Mouse (Mus musculus) CH12.LX (cell line): Measurements from ENCODE around the gene Tbc1d16. TPM values are rescaled to one million over a fixed set of nuclear protein-coding genes. Genes with fewer than 3 reads are reported as not detected.

ENCODE experiments used
- DNase-seq: peaks from one replicate; pipeline ENCODE4 v3.0.0-alpha.2; 2013; ENCODE audit errors: extremely low read depth
- H3K27ac ChIP-seq: 2 replicates; pipeline ENCODE4 v1.5.1; 2012; ENCODE audit warnings: low read depth, mild to moderate bottlenecking, control low read depth, moderate library complexity; ENCODE audit not compliant: insufficient read depth
- H3K27me3 ChIP-seq: replicated peaks from 2 replicates; pipeline ENCODE3; 2012; ENCODE audit warnings: inconsistent platforms
- H3K36me3 ChIP-seq, 2 experiments: replicated peaks in 1 of 2; 2 replicates each; pipeline versions ENCODE3 to v1.6.1; 2012; ENCODE audit warnings: inconsistent platforms in 1 of 2, low read length in 1 of 2, mild to moderate bottlenecking in 1 of 2, mixed read lengths in 1 of 2, moderate library complexity in 1 of 2; ENCODE audit not compliant: control insufficient read depth in 1 of 2, insufficient read depth in 1 of 2
- H3K4me1 ChIP-seq, 2 experiments: 2 replicates each; pipeline ENCODE4 v1.6.1; 2012; ENCODE audit warnings: inconsistent platforms in 1 of 2, moderate library complexity in 1 of 2; ENCODE audit not compliant: insufficient read depth in 2 of 2, control insufficient read depth in 1 of 2
- H3K4me2 ChIP-seq: 2 replicates; pipeline ENCODE4 v1.6.1; 2012; ENCODE audit warnings: low read depth, mild to moderate bottlenecking, control low read depth; ENCODE audit not compliant: poor library complexity, insufficient read depth, severe bottlenecking
- H3K4me3 ChIP-seq, 3 experiments: fragments of 150-350 bp in 1 of 3; sonication (generic) in 1 of 3; replicated peaks in 1 of 3; 2 replicates each; pipeline versions ENCODE3 to v1.5.1; 2011 to 2012; ENCODE audit warnings: low read depth in 2 of 3, low read length in 2 of 3, mild to moderate bottlenecking in 2 of 3, moderate library complexity in 2 of 3, control low read depth in 1 of 3, improper control_type of control experiment in 1 of 3, inconsistent platforms in 1 of 3, mixed read lengths in 1 of 3; ENCODE audit not compliant: poor library complexity in 1 of 3
- H3K79me2 ChIP-seq: replicated peaks from 2 replicates; pipeline ENCODE4 v1.6.1; 2012; ENCODE audit warnings: mild to moderate bottlenecking, moderate library complexity; ENCODE audit not compliant: control insufficient read depth, poor library complexity, insufficient read depth, severe bottlenecking; ENCODE audit errors: extremely low read depth
- H3K9ac ChIP-seq: 2 replicates; pipeline ENCODE4 v1.6.1; 2012; ENCODE audit warnings: low read depth, mild to moderate bottlenecking, control low read depth, moderate library complexity; ENCODE audit not compliant: insufficient read depth
- H3K9me3 ChIP-seq: replicated peaks from 2 replicates; pipeline ENCODE3; 2012; ENCODE audit warnings: low read length, inconsistent platforms, mixed read lengths
- CTCF ChIP-seq, 2 experiments: IDR thresholded peaks in 1 of 2; conservative IDR thresholded peaks in 1 of 2; 2 replicates each; pipeline ENCODE4 v1.5.1; 2011 to 2012; ENCODE audit warnings: low read depth in 2 of 2, low read length in 2 of 2, improper control_type of control experiment in 1 of 2, inconsistent platforms in 1 of 2, mild to moderate bottlenecking in 1 of 2, moderate library complexity in 1 of 2
- E2F4 ChIP-seq: IDR thresholded peaks from 2 replicates; pipeline ENCODE4 v1.6.1; 2011; ENCODE audit warnings: low read depth, low read length, improper control_type of control experiment; ENCODE audit not compliant: insufficient replicate concordance
- ELF1 ChIP-seq: IDR thresholded peaks from 2 replicates; pipeline ENCODE4 v1.6.1; 2014; ENCODE audit warnings: low read depth, mild to moderate bottlenecking, inconsistent platforms, low read length, improper control_type of control experiment
- EP300 ChIP-seq: IDR thresholded peaks from 2 replicates; pipeline ENCODE4 v1.6.1; 2011; ENCODE audit warnings: low read length, improper control_type of control experiment
- GABPA ChIP-seq: IDR thresholded peaks from 2 replicates; pipeline ENCODE4 v1.6.1; 2012; ENCODE audit warnings: low read depth, low read length, improper control_type of control experiment, inconsistent platforms; ENCODE audit not compliant: insufficient replicate concordance
- HCFC1 ChIP-seq: IDR thresholded peaks from 2 replicates; pipeline ENCODE4 v1.6.1; 2012; ENCODE audit warnings: low read depth, mild to moderate bottlenecking, inconsistent platforms, low read length, improper control_type of control experiment
- MAX ChIP-seq: IDR thresholded peaks from 2 replicates; pipeline ENCODE4 v1.6.1; 2011; ENCODE audit warnings: low read length, improper control_type of control experiment
- MAZ ChIP-seq: IDR thresholded peaks from 2 replicates; pipeline ENCODE4 v1.6.1; 2012; ENCODE audit warnings: low read depth, mild to moderate bottlenecking, inconsistent platforms, low read length, improper control_type of control experiment, moderate library complexity
- MYC ChIP-seq: IDR thresholded peaks from 2 replicates; pipeline ENCODE4 v1.6.1; 2011; ENCODE audit warnings: low read depth, mild to moderate bottlenecking, improper control_type of control experiment, low read length
- NRF1 ChIP-seq: IDR thresholded peaks from 2 replicates; pipeline ENCODE4 v1.6.1; 2014; ENCODE audit warnings: low read depth, mild to moderate bottlenecking, inconsistent platforms, low read length, improper control_type of control experiment, moderate library complexity
- PAX5 ChIP-seq: IDR thresholded peaks from 2 replicates; pipeline ENCODE4 v1.6.1; 2012; ENCODE audit warnings: low read length, inconsistent platforms, mixed read lengths
- RCOR1 ChIP-seq: conservative IDR thresholded peaks from 2 replicates; pipeline ENCODE4 v1.6.1; 2012; ENCODE audit warnings: low read depth, mild to moderate bottlenecking, inconsistent platforms, low read length, improper control_type of control experiment
- TBP ChIP-seq: conservative IDR thresholded peaks from 2 replicates; pipeline ENCODE4 v1.6.1; 2011; ENCODE audit warnings: low read depth, low read length, improper control_type of control experiment
- USF1 ChIP-seq: IDR thresholded peaks from 2 replicates; pipeline ENCODE4 v1.6.1; 2014; ENCODE audit warnings: low read depth, mild to moderate bottlenecking, inconsistent platforms, low read length, improper control_type of control experiment
- USF2 ChIP-seq: conservative IDR thresholded peaks from 2 replicates; pipeline ENCODE4 v1.6.1; 2011; ENCODE audit warnings: low read depth, low read length, improper control_type of control experiment
- ZC3H11A ChIP-seq: IDR thresholded peaks from 2 replicates; pipeline ENCODE4 v1.6.1; 2012; ENCODE audit warnings: low read depth, mild to moderate bottlenecking, inconsistent platforms, low read length, improper control_type of control experiment
- ZNF384 ChIP-seq: IDR thresholded peaks from 2 replicates; pipeline ENCODE4 v1.6.1; 2012; ENCODE audit warnings: low read depth, low read length, improper control_type of control experiment, inconsistent platforms
- dilution Hi-C: fragments of 300-500 bp; cut with MboI; formaldehyde crosslinking; loops from 2 replicates; pipeline ENCODE4 v1.14.3; 2020; ENCODE audit warnings: low sequenced_read_pairs; ENCODE audit not compliant: extremely low pct_unique_long_range_greater_than_20kb, extremely low pct_ligation_motif_present
- in situ Hi-C: fragments of 300-500 bp; cut with MboI; formaldehyde crosslinking; loops from 3 replicates; pipeline ENCODE4 v1.14.3; 2019; ENCODE audit warnings: low sequenced_read_pairs, low pct_ligation_motif_present, low pct_unique_long_range_greater_than_20kb, mixed read lengths
- polyA plus RNA-seq: library from polyadenylated mRNA; unstranded; fragments of >175 nt; gene quantifications from 2 replicates; pipeline ENCODE4 v1.2.1, GENCODE M21; 2012; ENCODE audit warnings: low read depth; ENCODE audit not compliant: insufficient read length
- total RNA-seq, 2 experiments: library from RNA; depleted of rRNA; stranded (reverse); fragments of 300-350 nt in 1 of 2; fragments of >200 nt in 1 of 2; gene quantifications; 2 replicates each; pipeline ENCODE4 v1.2.3; 2012 to 2014

Tbc1d16 gene
- total and polyA plus RNA-seq, 3 experiments = 0.79 to 15.9 (median 2.7) TPM

DNA sequence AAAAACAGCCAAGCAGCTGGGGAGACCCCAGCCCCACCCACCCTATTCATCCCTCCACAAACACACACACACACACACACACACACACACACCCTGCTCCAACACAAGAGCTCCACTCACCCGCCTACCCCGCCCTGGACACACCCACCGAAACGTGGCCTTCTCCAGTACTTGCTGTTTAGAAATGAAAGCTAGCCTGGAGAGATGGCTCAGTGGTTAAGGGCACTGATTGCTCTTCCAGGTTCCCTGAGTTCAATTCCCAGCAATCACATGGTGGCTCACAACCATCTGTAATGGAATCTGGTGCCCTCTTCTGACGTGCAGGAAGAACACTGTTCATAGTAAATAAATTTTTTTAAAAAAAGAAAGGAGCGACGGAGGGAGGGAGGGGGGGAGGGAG lies 37.5 kb upstream of the Tbc1d16 start:
- Histone ChIP-seq H3K4me1 (peaks cover 13 to 32% of the 10 kb centered on the region in 2 experiments), H3K9me3 (peaks cover 2% of the 10 kb centered on the region), H3K27me3 (peaks cover 45% of the 10 kb centered on the region), H3K27ac (no peak overlapping the region), H3K36me3 (peaks cover 11 to 17% of the 10 kb centered on the region in 2 experiments), H3K9ac (no peak overlapping the region), H3K4me2 (no peak overlapping the region), H3K79me2 (peaks cover 4% of the 10 kb centered on the region; the same call in 1 of the 2 replicates), H3K4me3 (no peak overlapping the region)
- dilution Hi-C loops (no loop called here), in situ Hi-C loops (no loop called here)
- TF ChIP-seq MYC (no peak), ZNF384 (peak; percentile 9; the same call in 1 of the 2 replicates)
- DNase-seq = no peak

DNA sequence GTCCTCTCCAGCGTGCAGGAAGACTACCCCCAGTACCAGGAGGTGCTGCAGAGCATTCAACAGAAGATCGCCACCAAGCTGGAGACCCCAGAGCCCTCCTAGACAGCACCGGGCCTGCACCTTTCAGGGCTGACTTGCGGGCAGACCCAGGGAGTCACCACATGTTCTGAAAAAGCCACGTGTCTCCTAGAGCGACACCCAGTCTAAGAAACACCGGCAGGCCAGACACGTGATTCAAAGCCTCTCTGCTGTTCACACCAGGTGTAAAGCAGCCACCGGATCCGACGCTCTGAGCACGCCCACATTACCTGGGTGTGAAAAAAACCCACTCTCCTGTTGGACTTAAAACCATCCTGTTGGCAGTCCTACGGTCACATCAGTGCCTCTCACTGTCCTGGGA lies 36.1 kb upstream of the Tbc1d16 start:
- DNase-seq = no peak
- Histone ChIP-seq H3K4me1 (peaks cover 9 to 25% of the 10 kb centered on the region in 2 experiments), H3K27me3 (peaks cover 59% of the 10 kb centered on the region), H3K27ac (no peak overlapping the region)
- TF ChIP-seq GABPA = no peak
- no peak for TF ChIP-seq MAZ
- TF ChIP-seq USF2 = no peak
- no peak for TF ChIP-seq ZC3H11A
- TF ChIP-seq TBP = no peak
- TF ChIP-seq MAX = peak; percentile 65
- TF ChIP-seq, all 38 proteins: peak for 1
- Histone ChIP-seq H3K79me2 (peaks cover 4% of the 10 kb centered on the region; the same call in 1 of the 2 replicates), H3K9ac (no peak overlapping the region), H3K9me3 (peaks cover 2% of the 10 kb centered on the region), H3K4me2 (no peak overlapping the region), H3K4me3 (no peak overlapping the region), H3K36me3 (peaks cover 0 to 3% of the 10 kb centered on the region in 2 experiments)
- in situ Hi-C loops (no loop called here), dilution Hi-C loops (no loop called here)

DNA sequence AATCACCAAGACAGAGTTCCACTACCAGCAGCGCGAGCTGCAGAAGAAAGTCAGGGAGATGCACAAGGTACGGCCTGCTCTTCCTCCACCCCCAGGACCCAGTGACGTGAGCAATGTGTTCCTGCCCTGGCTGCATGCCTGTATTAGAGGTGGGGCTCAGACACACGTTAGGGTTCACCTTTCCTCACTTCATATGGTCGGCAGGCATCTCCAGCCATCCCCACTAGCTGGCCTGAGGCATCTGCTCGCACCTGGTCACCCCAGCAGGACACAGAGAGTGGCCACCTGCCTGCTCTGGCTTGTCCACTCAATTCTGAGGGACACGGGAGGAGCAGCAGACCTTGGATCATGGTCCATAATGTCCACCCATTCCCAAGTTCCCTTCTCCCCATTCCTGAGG lies 31.7 kb upstream of the Tbc1d16 start:
- no peaks in the 10 kb centered on the region for H3K79me2 ChIP-seq
- in situ Hi-C loops = no loop called here

More for the DNA sequence above, 31.7 kb upstream of the Tbc1d16 start:
- no peak overlapping the region for H3K27ac ChIP-seq
- H3K9ac ChIP-seq = no peak overlapping the region
- H3K4me1 ChIP-seq = no peaks in the 10 kb centered on the region
- H3K36me3 ChIP-seq = no peaks in the 10 kb centered on the region
- no peak overlapping the region for H3K4me3 ChIP-seq
- DNase-seq = no peak
- no peak overlapping the region for H3K4me2 ChIP-seq
- H3K9me3 ChIP-seq = peaks cover 2% of the 10 kb centered on the region
- TF ChIP-seq NRF1 (no peak), E2F4 (no peak), USF1 (no peak), EP300 (no peak), ELF1 (no peak), RCOR1 (no peak), MAX (no peak), USF2 (no peak), PAX5 (no peak), MYC (no peak), GABPA (no peak), ZC3H11A (no peak), HCFC1 (no peak), CTCF (conservative IDR thresholded peaks at IDR 0.05 in 1 of 2, IDR thresholded peaks at IDR 0.05 in 1 of 2; ENCODE audit: low read depth in 2 of 2, low read length in 2 of 2) (no peak)
- H3K27me3 ChIP-seq = peaks cover 79% of the 10 kb centered on the region
- dilution Hi-C loops = no loop called here
